Mouse (Mus musculus) left cerebral cortex, postnatal 4 days (tissue): ENCODE data around the gene Grcc10. TPM values are rescaled to one million over a fixed set of nuclear protein-coding genes. Genes with fewer than 3 reads are reported as not detected.

Experiments used
- DNase-seq: peaks from one replicate; pipeline ENCODE4 v3.0.0-alpha.2; 2022
- intact Hi-C: fragments of 180-260 bp; cut with DNase I; formaldehyde crosslinking; loops from one replicate; pipeline ENCODE4 v1.15.1; 2025
- total RNA-seq, 2 experiments: library from RNA; stranded (reverse); gene quantifications; 2 replicates each; pipeline ENCODE4 v1.2.3; 2021

Gene Grcc10
- total RNA-seq: 100 to 1,000 TPM; 334 to 350 TPM

DNA sequence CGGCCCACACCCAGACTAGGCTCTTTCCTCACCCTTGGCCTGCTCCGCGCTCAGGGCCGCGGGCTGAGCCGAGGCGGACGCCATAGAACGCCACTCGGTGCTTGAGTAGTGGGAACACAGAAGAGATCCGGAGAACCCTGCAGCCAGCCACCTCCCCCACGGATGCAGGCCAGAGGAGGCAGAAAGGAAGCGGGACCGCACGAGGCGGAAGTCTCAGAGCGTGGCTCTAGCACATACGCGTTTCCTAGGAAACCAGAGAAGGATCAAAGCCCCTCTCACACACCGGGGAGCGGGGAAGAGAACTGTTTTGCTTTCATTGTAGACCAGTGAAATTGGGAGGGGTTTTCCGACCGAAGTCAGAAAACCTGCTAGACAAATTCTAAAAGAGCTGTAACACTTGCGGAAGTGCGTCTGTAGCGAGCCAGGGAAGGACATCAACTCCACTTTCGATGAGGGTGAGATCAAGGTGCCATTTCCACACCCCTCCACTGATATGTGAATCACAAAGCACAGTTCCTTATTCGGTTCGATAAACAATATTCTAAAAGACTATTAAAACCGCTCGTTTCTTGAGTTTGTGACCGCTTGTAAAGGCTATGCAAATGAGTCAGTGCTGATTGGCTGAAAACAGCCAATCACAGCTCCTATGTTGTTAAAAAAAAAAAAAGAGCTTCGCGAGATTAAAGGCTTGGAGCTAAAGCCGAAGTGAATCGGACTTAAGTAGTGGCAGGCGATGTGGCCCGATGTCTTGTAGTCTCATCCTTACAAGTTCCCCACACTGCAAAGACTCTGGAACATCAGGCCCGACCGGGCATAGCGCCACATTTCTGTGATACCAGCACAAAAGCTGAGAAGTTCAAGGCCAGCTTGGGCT, at the start of gene Grcc10:
Grcc10 (minus strand) TSS at position 487 of the 874 bp plus-strand sequence.
- intact Hi-C loops: no loop called here

GRCm38 (mm10) chr6:124790121-124790520, 48.9 kb upstream of the Grcc10 start:
- no peak for DNase-seq
- intact Hi-C loops: no loop called here

More for the DNA sequence above, at the start of gene Grcc10:
- DNase-seq: peak; percentile 92

DNA sequence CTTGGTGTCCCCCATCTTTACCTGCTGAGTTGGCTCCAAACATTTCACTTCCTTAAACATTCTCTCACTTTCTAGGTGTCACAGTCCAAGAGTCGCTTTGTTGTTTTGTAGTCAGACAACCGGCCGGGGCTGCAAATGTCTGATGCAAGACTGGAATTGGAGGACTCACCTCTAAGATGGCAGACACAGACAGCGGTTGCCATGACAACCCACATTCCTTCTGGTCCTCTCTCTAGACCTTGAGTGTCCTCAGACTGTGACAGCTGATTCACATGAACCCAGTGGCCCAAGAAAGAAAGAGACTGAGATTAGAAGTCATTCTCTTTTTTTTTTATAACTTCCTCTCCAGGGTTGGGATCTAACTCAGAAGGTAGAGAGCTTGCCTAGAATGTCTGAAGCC, 48.3 kb upstream of the Grcc10 start:
- peak; percentile 24 for DNase-seq
- intact Hi-C loops: no loop called here

DNA sequence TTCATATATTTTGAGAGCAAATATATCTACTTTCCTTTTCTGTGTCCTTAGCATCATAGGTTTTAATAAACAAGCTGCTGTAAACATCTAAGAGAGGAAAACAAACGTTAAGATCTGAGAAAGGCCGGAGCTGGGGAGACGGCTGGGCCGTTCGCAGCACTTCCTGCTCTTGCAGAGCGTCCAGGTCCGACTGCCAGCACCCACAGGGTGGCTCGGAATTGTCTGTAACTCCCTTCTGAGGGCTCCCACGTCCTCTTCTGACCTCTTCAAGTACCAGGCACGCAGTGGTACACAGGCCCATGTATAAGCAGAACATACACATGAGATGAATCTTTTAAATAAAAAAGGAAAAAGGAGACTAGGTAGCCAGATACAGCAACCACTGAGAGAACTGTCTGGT, 46.5 kb upstream of the Grcc10 start:
- no peak for DNase-seq

DNA sequence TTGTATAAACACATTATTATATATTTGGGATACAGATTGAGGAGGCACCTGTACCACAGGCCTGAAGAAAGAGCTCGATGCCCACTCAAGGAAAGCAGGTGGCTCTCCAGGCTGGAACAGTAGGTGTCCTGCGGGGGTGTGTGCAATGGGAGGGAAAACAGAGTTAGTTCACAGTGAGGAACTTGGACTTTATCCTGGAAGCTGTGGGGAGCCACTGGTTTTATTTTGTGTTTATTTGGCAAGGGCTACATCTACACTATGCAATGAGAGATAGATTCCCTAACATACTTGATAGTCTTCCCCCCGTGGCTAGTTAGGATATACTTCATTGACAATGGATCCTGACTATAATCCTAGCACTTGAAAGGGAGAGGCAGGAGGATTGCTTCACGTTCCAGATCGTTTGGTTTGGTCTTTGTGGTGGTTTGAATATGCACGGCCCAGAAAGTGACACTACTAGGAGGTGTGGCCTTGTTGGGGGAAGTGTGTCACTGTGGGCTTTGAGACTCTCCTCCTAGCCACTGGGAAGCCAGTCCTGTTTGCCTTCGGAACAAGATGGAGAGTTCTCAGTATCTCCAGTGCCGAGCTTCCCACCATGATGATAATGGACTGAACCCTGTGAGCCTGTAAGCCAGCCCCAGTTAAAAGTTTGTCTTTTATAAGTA, 45.7 kb upstream of the Grcc10 start:
- intact Hi-C loops: no loop called here
- no peak for DNase-seq

More for the DNA sequence above, 46.5 kb upstream of the Grcc10 start:
- intact Hi-C loops: no loop called here

DNA sequence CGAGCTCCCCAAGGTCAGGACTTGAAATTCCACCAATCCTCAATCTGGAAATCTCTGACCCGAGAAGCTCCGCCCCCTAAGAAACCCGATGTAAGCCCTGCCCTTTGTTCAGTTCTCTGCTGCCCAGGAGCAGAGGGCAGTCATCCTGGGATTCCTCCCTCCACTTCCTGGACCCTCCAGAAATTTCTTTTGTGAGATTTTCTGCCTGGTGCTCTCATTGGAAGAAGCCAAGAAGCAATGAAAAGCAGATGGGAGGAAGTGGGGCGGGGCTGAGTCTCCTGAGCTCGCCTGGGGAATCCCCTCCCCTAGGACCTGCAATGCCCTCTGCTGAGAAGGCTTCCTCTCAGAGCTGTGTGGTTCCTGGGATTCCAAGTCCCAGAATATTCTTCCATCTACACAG, 41.3 kb upstream of the Grcc10 start:
- DNase-seq: no peak
- intact Hi-C loops: no loop called here

DNA sequence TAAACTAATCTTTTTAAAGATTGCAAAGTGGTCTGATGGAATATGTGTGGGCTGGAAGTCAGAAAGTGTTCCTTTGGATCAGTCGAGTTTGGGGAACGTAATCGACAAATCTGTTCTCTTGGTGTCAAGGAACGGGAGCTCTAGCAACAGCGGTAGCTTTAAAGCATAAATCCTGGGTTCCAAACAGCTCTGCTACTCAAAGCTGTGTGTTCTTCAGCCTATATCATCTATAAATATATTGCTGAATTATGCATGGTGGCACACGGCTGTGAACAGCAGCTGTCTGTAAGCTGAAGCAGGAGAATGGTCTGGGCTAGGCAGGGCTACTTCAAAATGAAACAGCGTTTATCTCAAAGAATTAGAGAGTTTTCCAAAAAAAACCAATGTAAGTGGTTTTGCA, 39.7 kb upstream of the Grcc10 start:
- no peak for DNase-seq
- intact Hi-C loops: no loop called here

DNA sequence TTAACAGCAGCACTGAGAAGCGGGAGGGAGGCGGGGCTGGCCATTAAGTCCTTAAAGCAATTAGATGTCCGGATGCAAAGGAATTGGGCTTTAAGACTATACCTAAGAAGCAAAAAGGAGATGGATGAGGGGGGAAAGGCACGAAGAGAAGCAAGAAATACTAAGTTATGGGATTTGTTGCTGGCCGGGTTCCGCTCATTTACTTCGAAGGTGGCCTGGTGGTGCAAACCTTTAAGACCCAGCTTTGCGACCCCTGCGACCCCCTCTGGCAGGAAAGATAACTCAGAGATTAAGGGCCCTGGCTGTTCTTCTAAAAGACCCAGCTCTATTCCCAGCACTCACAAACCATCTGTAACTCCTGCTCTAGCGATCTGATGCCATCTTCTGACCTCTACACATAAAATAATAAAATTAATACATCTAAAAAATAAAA, 38.8 kb upstream of the Grcc10 start:
- DNase-seq: no peak
- intact Hi-C loops: no loop called here

DNA sequence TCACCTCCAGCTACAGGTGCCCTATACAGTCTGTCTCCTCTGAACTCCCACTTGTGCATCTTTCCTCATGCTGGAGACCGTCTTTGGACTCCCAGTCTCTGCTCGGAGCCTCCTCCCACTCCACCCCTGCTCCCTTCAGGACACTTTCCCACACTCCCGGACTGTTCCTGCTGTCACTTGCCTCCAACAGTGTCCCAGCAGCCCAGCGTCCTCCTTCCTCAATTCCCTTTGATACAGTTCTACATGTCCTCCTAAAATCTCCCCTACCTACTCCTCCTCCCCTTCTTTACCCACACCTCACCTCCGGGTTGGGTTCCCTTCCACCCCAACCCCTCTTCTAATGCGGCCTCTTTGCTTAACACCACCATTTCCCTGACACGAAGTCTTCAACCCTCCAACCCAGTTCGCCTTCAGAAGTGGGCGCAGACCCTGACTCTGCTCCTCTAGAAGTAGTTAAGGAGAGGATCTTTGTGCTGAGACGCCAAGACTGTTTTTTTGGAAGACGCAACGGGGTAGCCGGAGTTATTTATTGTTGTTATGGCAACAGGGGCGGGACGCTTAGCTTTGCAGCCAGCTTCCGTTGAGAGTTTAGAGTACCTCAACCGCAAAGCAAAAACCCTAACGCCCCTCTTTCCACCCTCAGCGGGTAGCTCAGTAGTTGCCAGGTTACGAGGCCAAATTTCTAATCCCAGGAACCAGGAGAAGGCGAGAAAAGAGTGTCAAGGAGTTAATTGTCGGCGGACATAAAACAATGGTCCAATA, 38.2 kb upstream of the Grcc10 start, which contains the start of gene Lrrc23:
Lrrc23 (minus strand) TSS at position 506 of the 762 bp plus-strand sequence.
- intact Hi-C loops: no loop called here
- DNase-seq: peak; percentile 39

- intact Hi-C loops: no loop called here
- DNase-seq: no peak
Observed at GRCm38 (mm10) chr6:124770511-124770910, 29.3 kb upstream of the Grcc10 start.

- DNase-seq: no peak
- intact Hi-C loops: no loop called here
Observed at GRCm38 (mm10) chr6:124770013-124770412, 28.8 kb upstream of the Grcc10 start.

- intact Hi-C loops: no loop called here
- peak; percentile 75 for DNase-seq
Observed at GRCm38 (mm10) chr6:124769101-124769765, 28.1 kb upstream of the Grcc10 start, which contains the start of gene Eno2. Gene Eno2, minus strand, starts transcription at chr6:124769673.

DNA sequence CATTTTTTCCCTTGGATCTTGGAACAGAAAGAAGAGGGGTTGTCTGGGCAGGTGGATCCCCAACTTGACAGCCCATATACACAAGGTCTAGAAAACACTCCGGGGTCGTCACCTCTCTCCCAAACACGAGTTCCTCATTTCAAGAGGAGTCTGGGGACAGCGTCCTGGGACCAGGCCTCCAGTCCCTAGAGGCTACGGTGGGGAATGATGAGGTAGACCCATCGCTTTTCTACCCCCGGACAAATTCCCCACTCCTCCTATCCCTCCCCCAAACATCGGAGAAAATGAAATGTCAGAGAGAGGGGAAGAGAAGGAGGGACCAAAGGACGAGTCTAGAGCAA, 27.5 kb upstream of the Grcc10 start:
- intact Hi-C loops: no loop called here

DNA sequence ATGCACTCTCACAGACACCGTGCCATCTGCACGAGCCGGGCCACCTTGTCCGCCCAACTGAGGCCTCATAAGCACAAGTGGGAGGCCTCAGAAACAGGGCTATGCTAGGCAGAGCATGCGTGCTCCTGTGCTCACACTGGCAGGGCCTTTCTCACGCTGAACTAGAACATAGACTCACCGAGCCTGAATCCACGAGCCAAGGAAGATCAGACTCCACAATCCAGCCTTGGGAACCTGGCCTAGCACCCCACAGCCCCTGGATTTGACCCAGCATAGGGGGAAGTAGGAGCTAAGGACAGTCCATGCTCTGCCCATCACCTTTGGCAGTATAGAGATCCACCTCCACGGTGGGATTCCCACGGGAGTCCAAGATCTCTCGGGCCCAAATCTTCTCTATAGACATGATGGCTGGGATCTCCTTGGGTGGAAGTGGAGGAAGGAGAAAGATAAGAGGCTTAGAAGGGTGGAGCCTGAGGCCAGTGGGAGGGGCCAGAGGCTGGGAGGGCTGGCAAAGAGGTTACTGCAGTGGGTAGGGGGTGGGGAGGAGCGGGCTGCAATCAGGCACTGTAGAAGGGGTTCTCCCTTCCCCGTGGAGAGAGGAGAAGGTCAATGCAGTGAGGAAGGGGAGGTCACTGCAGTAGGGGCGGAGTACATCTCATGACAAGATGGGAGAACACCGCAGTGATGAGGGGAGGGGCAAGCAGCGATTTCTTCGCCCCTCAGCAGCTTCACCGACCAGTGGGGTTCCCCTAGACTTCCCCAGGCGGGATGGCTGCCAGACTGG, 26.9 kb upstream of the Grcc10 start:
- no peak for DNase-seq
- intact Hi-C loops: no loop called here

More for the DNA sequence above, 27.5 kb upstream of the Grcc10 start:
- DNase-seq: no peak

GRCm38 (mm10) chr6:124767536-124767919, 26.4 kb upstream of the Grcc10 start:
- DNase-seq: no peak

GRCm38 (mm10) chr6:124765951-124766350, 24.8 kb upstream of the Grcc10 start:
- intact Hi-C loops: no loop called here

More at GRCm38 (mm10) chr6:124767536-124767919, 26.4 kb upstream of the Grcc10 start:
- intact Hi-C loops: no loop called here

GRCm38 (mm10) chr6:124759259-124759658, 18.1 kb upstream of the Grcc10 start:
- intact Hi-C loops: loop anchor here (5.0 kb wide), 1 partner anchor 48 kb away; the partner anchor contains the start of gene Spsb2
- peak; percentile 86 for DNase-seq

More at GRCm38 (mm10) chr6:124765951-124766350, 24.8 kb upstream of the Grcc10 start:
- DNase-seq: no peak

DNA sequence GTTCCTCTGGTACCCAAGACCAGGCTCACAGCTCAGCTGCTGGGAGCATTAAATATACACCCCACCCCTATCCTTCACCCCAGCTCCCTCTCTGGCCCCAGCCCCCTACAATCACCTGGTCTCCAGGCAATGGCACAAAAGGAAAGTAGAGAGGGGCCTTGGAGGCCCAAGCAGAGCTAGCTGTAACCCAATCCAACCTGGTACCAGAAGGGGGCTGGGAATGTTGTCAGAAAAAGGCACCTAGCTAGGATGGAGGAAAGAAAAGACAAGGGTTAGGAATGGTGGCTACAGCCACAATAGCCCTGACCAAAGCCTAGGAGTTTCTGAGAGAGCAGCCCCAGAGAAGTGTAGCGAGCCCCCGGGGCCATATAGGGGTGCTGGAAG, 17.7 kb upstream of the Grcc10 start:
- no peak for DNase-seq
- intact Hi-C loops: loop anchor here (5.0 kb wide), 1 partner anchor 48 kb away; the partner anchor contains the start of gene Spsb2
